Mouse (Mus musculus): ENCODE data around the gene Zswim9. TPM values are rescaled to one million over a fixed set of nuclear protein-coding genes. Genes with fewer than 3 reads are reported as not detected.

Gene Zswim9
- 10.3 and 10.8 TPM in 2 replicates for polyA plus RNA-seq (2016; fragmentation: Nextera tagmentation; extraction: Ambion mirVana)

DNA sequence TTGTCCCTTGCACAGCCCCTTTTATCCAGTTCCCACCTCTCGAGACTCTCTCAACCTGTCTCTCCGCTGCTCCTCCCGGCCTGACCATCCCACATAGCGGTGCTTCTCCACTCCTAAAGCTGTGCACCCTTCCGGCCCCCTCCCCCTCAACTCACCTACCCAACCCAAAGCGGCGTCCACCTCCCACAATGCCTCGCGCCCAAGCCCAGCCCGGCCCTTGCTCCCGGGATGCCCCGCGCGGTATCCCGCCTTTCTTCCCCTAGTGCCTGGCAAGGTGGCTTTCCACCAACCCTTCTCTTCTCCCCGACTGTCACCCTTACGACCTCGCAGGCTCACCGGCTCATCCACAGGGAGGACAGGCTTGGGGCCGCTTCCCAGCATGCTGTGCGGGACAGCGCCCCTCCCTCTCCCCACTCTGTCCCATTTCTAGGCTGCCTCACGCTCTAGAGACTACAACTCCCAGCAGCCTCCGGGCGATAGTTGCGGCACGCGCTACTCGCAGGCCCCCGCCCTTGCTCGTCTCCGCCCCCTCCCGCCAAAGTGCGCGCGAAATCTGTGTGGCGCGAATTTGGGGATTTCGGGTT is at the start of gene Zswim9:
Gene Zswim9 (minus strand): TSS at position 414 of the 584 bp plus-strand sequence.
- no peaks in the 10 kb centered on the region for H3K9me3 ChIP-seq
- H3K36me3 ChIP-seq (replicated peaks) = peaks cover 75% of the 10 kb centered on the region
- no peaks in the 10 kb centered on the region for H3K27me3 ChIP-seq (ENCODE audit: poor library complexity, severe bottlenecking)
- H3K27ac ChIP-seq = peak within 1 kb of the TSS; percentile 97
- peak; percentile 94 for DNase-seq (ENCODE audit: extremely low spot score, low spot score)
- WGBS = under 1% methylated on average over 39 of the region's 39 CpGs
- H3K4me3 ChIP-seq = peak within 1 kb of the TSS; percentile 71
- H3K4me1 ChIP-seq = peaks cover 11% of the 10 kb centered on the region

DNA sequence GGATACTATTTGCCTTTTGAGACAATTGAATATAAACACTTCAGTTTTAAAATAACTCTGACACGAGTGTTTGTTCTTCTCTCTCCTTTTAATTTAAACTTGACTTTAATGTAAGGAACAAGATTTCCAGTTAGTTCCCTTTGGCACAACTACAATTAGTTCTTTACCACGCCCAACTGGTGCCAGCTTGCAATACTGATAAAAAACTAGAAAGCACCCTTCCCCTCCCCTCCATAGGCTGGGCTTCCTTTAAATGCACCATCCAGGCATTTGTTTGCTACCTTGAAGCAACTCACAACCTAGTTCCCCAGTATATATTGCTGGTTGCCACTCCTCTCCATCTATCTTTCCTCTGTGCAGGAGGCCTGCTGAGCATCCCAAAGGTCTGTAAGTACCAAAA is 45.8 kb upstream of the Zswim9 start, which contains the start of gene Pla2g4c:
Gene Pla2g4c (plus strand): TSS at position 340 of the 400 bp plus-strand sequence.
- Histone ChIP-seq H3K9me3 (no peaks in the 10 kb centered on the region), H3K27me3 (ENCODE audit: poor library complexity, severe bottlenecking) (no peaks in the 10 kb centered on the region), H3K4me3 (no peak within 1 kb of the TSS), H3K27ac (no peak within 1 kb of the TSS), H3K36me3 (replicated peaks) (peaks cover 38% of the 10 kb centered on the region), H3K4me1 (no peaks in the 10 kb centered on the region)
- DNase-seq (ENCODE audit: extremely low spot score, low spot score) = no peak
- WGBS = 92% methylated on average over 2 of the region's 2 CpGs

DNA sequence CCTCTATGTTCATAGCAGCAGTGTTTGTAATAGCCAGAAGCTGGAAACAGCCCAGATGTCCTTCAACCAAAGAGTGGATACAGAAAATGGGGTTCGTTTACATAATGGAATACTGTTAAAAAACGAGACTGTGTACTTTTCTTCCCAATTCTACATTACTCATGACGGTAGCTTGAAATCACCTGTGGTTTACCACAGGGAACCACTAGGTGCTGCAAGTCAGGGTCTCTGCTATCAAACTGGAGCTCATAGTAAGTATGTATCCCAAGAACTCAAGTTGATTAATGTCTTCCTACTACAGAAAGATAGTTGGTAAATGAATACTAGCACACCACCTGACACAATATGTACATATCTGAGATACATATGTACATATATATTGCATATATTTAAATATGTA is 42.9 kb upstream of the Zswim9 start:
- Histone ChIP-seq H3K27me3 (ENCODE audit: poor library complexity, severe bottlenecking) (no peaks in the 10 kb centered on the region), H3K4me1 (no peaks in the 10 kb centered on the region), H3K4me3 (no peak overlapping the region), H3K27ac (no peak overlapping the region), H3K9me3 (no peaks in the 10 kb centered on the region), H3K36me3 (replicated peaks) (peaks cover 34% of the 10 kb centered on the region)
- WGBS = 89% methylated on average over 3 of the region's 3 CpGs
- no peak for DNase-seq (ENCODE audit: extremely low spot score, low spot score)

DNA sequence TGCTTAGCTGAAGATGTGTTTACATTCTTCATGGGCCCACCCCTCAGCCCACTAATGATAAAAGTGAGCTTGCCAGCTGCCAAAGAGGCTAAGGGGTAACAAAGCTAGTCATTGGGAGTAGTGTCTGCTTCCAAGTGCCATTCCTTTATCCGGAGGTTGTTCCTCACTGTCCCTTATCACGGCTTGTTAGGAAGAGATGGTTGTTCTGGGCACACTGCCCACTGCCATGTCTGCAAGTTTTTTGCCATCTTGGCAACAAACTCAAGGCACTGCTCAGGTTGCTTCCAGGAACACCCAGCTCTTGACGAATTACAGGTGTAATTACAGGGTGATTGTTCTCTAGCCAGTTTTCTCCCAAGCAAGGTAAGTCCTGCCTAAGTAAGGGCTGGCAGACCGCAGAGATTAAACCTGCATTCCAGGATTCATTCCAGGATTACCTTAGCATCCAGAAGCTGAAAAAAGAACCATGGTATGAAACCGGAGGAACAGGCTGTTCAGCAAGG is 35.6 kb upstream of the Zswim9 start:
- H3K27me3 ChIP-seq (ENCODE audit: poor library complexity, severe bottlenecking) = no peaks in the 10 kb centered on the region
- H3K4me1 ChIP-seq = no peaks in the 10 kb centered on the region
- H3K27ac ChIP-seq = no peak overlapping the region
- DNase-seq (ENCODE audit: extremely low spot score, low spot score) = no peak
- H3K4me3 ChIP-seq = no peak overlapping the region
- no peaks in the 10 kb centered on the region for H3K9me3 ChIP-seq
- H3K36me3 ChIP-seq (replicated peaks) = peaks cover 62% of the 10 kb centered on the region
- 88% methylated on average over 5 of the region's 5 CpGs for WGBS

DNA sequence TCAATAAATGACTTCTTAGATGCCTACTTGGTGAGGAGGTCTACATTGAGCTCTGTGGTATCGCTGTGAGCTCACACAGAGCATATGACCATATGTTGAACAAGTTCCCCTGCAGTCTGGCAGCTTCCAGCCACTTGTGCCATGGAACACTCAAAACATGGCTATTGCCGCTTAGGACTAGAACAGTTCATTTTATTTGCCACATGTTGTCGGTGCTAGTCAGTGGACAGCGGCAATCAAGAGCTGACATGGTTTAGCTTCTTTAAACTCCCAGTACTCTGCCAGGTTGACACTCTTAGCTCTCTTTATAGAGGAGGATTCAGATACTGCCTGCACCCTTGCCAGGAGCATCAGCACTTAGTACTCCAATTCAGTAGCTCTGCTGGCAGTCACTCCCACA is 32.9 kb upstream of the Zswim9 start:
- no peak overlapping the region for H3K4me3 ChIP-seq
- peaks cover 86% of the 10 kb centered on the region for H3K36me3 ChIP-seq (replicated peaks)
- no peaks in the 10 kb centered on the region for H3K4me1 ChIP-seq
- no peak overlapping the region for H3K27ac ChIP-seq
- WGBS = 98% methylated on average over 4 of the region's 4 CpGs
- DNase-seq (ENCODE audit: extremely low spot score, low spot score) = no peak
- no peaks in the 10 kb centered on the region for H3K9me3 ChIP-seq
- H3K27me3 ChIP-seq (ENCODE audit: poor library complexity, severe bottlenecking) = no peaks in the 10 kb centered on the region

DNA sequence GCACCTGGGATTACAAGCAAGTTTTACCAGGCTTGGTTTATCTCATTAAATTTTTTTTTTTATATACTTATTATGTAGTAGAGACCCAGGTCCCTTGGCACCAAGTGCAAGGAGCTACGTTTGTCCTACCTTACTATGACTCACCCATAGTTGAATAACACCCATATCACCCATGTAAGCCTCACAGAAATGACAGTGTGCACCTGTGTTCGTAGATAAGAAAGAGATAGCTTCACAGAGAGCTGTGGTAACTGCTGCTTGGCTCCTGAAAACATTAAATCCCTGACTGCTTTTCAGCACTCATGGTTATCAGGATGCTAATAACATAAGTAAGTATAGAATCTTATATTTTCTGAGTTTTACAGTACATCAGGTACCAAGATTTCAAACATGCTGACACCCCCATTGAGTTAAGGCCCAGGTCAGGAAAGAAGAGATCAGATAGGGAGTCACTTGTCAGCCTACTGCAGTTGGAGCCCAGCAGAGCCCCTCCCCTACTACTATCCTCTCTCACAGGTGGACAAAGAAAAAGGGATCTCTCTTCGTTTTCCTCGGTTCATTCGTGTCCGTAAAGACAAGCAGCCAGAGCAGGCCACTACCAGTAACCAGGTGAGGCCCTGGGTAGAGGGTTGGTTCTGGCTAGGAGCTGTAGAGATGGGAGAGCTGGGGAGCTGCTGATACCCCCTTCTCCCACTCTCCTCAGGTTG is 32.1 kb upstream of the Zswim9 start:
- H3K27ac ChIP-seq = no peak overlapping the region
- no peak overlapping the region for H3K4me3 ChIP-seq
- H3K36me3 ChIP-seq (replicated peaks) = peaks cover 90% of the 10 kb centered on the region
- no peaks in the 10 kb centered on the region for H3K9me3 ChIP-seq
- WGBS = 89% methylated on average over 6 of the region's 6 CpGs
- H3K4me1 ChIP-seq = no peaks in the 10 kb centered on the region
- no peak for DNase-seq (ENCODE audit: extremely low spot score, low spot score)
- H3K27me3 ChIP-seq (ENCODE audit: poor library complexity, severe bottlenecking) = no peaks in the 10 kb centered on the region

DNA sequence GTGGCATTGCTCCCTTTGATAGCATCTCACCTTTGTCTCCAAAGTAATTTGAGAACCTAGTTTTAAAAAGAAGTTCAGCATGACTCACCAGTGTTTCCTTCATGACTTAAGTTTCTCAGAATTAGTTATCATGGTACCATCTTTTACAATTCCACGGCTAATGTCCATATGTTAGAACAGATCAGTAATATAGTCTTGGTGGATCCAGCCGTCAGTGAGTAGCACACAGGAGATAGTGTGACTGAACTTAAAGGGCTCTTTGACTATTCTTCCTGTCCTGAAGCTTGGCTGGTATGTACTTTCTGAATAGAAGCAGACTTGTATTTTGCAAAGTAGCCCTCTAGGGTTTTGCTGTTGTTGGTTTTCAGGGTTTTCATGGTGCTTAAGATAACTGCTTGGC is 30.9 kb upstream of the Zswim9 start:
- Histone ChIP-seq H3K4me3 (no peak overlapping the region), H3K27ac (no peak overlapping the region), H3K9me3 (no peaks in the 10 kb centered on the region), H3K36me3 (replicated peaks) (peaks cover 99% of the 10 kb centered on the region), H3K4me1 (no peaks in the 10 kb centered on the region), H3K27me3 (ENCODE audit: poor library complexity, severe bottlenecking) (no peaks in the 10 kb centered on the region)
- 92% methylated on average over 2 of the region's 2 CpGs for WGBS
- DNase-seq (ENCODE audit: extremely low spot score, low spot score) = no peak

DNA sequence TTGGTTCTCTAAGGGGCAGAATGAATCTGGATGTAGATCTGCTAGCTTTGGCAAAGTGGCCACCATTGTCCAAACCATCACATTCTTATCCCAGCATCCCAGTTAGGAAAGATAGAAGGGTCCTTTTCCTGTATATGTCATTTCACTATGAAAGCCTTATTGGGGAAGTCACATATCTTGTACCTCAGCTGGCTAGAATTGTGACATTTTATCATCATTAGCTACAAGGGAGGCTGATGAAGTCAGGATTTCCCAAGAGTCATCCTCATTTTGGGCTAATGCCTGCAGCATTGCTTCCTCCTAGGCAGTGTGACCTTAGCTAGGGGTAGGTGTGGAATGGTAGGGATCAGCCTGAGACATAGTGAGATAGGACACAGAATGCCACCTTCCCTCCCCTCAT is 24.9 kb upstream of the Zswim9 start:
- Histone ChIP-seq H3K27me3 (ENCODE audit: poor library complexity, severe bottlenecking) (no peaks in the 10 kb centered on the region), H3K36me3 (replicated peaks) (peaks cover 100% of the 10 kb centered on the region), H3K4me3 (no peak overlapping the region), H3K4me1 (no peaks in the 10 kb centered on the region), H3K27ac (no peak overlapping the region), H3K9me3 (no peaks in the 10 kb centered on the region)
- no peak for DNase-seq (ENCODE audit: extremely low spot score, low spot score)

DNA sequence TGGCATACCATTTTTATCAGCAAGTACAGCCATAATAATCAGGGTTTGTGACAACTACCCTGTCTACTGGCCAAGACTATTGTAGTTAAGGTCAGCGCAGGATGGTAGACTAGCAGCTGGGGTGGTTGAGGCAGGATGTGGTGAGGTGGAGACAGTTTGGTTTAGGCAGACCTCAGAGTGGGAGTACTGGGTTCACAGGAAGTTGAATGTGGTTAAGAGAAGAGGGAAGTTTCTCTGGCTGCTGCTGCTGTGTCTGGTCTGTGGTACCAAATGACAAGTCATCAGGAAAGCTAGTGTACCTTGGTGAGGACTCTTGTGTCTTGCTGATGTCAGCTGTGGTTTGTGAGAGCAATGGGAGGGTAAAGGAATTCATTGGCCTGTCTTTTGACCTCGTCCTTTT is 24.3 kb upstream of the Zswim9 start:
- no peak for DNase-seq (ENCODE audit: extremely low spot score, low spot score)
- H3K27ac ChIP-seq = no peak overlapping the region
- peaks cover 100% of the 10 kb centered on the region for H3K36me3 ChIP-seq (replicated peaks)

DNA sequence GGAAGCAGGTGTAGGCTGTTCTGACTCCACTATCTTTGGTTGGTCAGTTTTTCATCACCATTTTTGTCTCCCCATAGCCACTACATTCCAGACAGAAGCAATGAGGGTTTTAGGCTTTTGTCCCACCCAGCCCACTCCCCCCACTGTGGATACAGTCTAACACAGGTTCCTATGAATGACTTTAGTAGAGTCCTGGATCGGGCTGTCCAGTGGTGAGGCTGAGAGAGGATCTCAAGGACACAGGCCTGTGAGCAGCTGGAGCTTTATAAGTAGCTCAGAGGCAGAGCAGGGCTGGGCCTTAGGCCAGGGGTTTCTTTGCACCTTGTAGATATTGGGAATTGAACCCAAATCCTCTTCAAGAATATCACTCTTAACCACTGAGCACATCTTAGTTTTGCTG is 23.1 kb upstream of the Zswim9 start:
- no peaks in the 10 kb centered on the region for H3K27me3 ChIP-seq (ENCODE audit: poor library complexity, severe bottlenecking)
- H3K4me1 ChIP-seq = no peaks in the 10 kb centered on the region
- no peak for DNase-seq (ENCODE audit: extremely low spot score, low spot score)
- peaks cover 100% of the 10 kb centered on the region for H3K36me3 ChIP-seq (replicated peaks)
- H3K9me3 ChIP-seq = no peaks in the 10 kb centered on the region
- WGBS = 94% methylated on average over 1 of the region's 1 CpGs
- H3K27ac ChIP-seq = no peak overlapping the region
- H3K4me3 ChIP-seq = no peak overlapping the region

More for the DNA sequence above, 24.3 kb upstream of the Zswim9 start:
- Histone ChIP-seq H3K27me3 (ENCODE audit: poor library complexity, severe bottlenecking) (no peaks in the 10 kb centered on the region), H3K9me3 (no peaks in the 10 kb centered on the region), H3K4me3 (no peak overlapping the region), H3K4me1 (no peaks in the 10 kb centered on the region)
- 81% methylated on average over 2 of the region's 2 CpGs for WGBS

DNA sequence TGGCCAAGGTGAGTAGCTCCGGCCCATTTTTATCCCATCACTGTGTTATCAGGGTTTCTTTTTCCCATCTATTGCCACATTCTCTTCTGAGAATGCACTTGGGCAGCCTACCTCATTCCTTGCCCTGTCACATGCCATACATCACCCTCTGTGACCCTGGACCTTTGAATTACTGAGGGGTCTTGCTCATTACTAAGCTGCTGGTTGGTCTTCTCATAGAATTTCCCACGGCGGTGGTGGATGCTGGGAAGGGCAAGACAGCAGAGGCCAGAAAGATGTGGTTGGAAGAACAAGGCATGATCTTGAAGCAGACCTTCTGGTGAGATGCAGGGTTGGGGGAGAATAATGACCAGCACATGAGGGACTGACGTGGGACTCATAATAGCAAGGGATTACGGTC is 20.3 kb upstream of the Zswim9 start:
- Histone ChIP-seq H3K9me3 (no peaks in the 10 kb centered on the region), H3K4me3 (no peak overlapping the region), H3K27ac (no peak overlapping the region), H3K27me3 (ENCODE audit: poor library complexity, severe bottlenecking) (no peaks in the 10 kb centered on the region), H3K36me3 (replicated peaks) (peaks cover 100% of the 10 kb centered on the region), H3K4me1 (no peaks in the 10 kb centered on the region)
- DNase-seq (ENCODE audit: extremely low spot score, low spot score) = no peak
- WGBS = 97% methylated on average over 5 of the region's 5 CpGs

DNA sequence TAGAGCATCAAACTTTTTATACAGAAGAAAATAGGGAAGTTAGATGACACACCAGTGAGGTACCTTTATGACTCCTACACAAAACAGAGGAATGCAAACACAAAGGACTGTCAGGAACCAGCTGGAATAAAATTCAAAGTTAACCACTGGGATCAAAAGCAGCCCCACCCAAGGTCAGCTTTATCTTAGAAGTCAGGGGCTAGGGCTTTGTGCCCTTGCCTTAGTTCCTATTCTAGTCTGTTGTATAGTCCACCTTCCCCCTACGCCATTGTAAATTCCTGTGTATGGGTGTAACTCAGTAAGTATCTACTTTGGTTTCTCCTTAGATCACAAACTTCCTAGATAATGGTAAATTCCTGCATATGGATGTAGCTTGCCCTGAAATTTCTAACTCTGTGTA is 19.1 kb upstream of the Zswim9 start:
- 89% methylated on average over 1 of the region's 1 CpGs for WGBS
- H3K4me1 ChIP-seq = no peaks in the 10 kb centered on the region
- no peaks in the 10 kb centered on the region for H3K27me3 ChIP-seq (ENCODE audit: poor library complexity, severe bottlenecking)
- no peak overlapping the region for H3K27ac ChIP-seq
- no peak overlapping the region for H3K4me3 ChIP-seq
- H3K36me3 ChIP-seq (replicated peaks) = peaks cover 100% of the 10 kb centered on the region
- H3K9me3 ChIP-seq = no peaks in the 10 kb centered on the region
- DNase-seq (ENCODE audit: extremely low spot score, low spot score) = no peak

DNA sequence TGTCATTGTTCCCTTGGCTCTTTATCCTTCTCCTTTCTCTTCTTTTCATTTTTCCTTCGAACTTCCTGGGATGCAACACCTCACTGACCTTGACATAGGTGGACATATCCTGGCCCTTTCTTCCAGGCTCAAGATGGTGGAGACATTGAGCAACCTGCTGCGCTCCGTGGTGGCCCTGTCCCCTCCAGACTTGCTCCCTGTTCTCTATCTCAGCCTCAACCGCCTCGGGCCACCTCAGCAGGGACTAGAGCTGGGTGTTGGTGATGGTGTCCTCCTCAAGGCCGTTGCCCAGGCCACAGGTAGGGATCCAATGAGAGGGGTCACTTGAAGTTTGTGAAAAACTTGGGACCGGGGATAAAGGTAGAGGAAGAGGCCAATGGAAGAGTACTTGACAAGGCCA is 16.7 kb upstream of the Zswim9 start:
- 97% methylated on average over 7 of the region's 7 CpGs for WGBS
- Histone ChIP-seq H3K9me3 (no peaks in the 10 kb centered on the region), H3K4me1 (no peaks in the 10 kb centered on the region), H3K36me3 (replicated peaks) (peaks cover 100% of the 10 kb centered on the region), H3K27me3 (ENCODE audit: poor library complexity, severe bottlenecking) (no peaks in the 10 kb centered on the region), H3K4me3 (no peak overlapping the region), H3K27ac (no peak overlapping the region)
- no peak for DNase-seq (ENCODE audit: extremely low spot score, low spot score)

All from forebrain, embryonic 10.5 days (tissue).